Mouse (Mus musculus): ENCODE measurements around the gene Slc26a3.

DNA sequence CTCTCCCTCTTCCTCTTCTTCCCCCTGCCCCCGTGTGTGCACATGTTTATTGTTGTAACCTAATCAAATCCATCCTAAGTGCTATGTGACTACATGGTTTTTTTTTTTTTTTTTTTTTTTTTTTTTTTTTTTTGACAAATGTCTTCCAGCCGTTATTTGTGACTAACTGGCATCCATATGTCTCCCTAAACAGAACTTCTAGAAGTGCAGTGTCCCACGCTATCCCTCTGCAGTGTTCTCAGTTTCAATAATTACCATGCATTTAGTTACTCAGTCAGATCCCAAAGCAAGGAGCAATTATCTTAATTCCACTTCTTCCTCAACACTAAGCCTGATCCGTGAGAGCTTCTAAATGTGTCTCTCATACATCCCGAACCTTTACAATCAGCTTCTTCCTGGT is 120.5 kb downstream of the Slc26a3 start:
- TF ChIP-seq CTCF (IDR thresholded peaks at IDR 0.05; ENCODE audit: low read depth) (no peak), EP300 (IDR thresholded peaks at IDR 0.05; ENCODE audit: low read depth) (no peak)
